Mouse (Mus musculus) thymus, adult 2 months (tissue): ENCODE data around the gene Tsen2.

Experiments
- CTCF ChIP-seq: fragments of 200-500 bp; IDR thresholded peaks from 2 replicates; pipeline ENCODE4 v1.5.1; 2012; ENCODE audit warnings: mild to moderate bottlenecking, control low read depth, low read length, moderate library complexity, borderline replicate concordance; ENCODE audit not compliant: control insufficient read depth, poor library complexity, insufficient read depth; ENCODE audit errors: extremely low read depth
- POLR2A ChIP-seq: fragments of 200-500 bp; IDR thresholded peaks from 2 replicates; pipeline ENCODE4 v1.6.1; 2012; ENCODE audit warnings: mild to moderate bottlenecking, low read length, control low read depth, moderate library complexity; ENCODE audit not compliant: control insufficient read depth, poor library complexity, insufficient read depth; ENCODE audit errors: extremely low read depth

DNA sequence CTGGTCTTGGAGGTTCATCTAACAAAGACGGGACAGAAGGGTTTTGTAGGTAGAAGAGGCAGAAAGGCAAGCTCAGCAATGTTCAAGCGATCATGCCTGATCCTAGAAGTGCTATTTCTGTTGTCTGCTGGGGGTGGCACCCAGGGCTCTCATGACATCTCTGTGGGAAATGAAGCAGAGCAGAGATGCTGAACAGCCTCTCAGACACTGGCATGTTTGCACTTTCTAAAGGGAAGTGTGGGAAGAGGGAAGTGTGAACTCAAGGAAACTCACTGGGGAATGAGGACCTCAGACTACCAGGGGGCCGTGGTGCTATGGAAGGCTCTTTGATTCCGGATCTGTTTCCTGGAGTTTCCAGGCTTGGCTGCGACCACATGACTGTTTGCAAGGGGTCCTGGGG is 39.5 kb upstream of the Tsen2 start:
- no peak for TF ChIP-seq CTCF
- TF ChIP-seq POLR2A: no peak
